Mouse (Mus musculus): Measurements from ENCODE around the gene Fbxl7.

Gene Fbxl7

GRCm38 (mm10) chr15:26701949-26702675 is 193.3 kb downstream of the Fbxl7 start:
- DNase-seq (ENCODE audit: low read depth, low spot score): no peak

- DNase-seq (ENCODE audit: low read depth, low spot score): no peak
Measured at GRCm38 (mm10) chr15:26693075-26693474, 202.3 kb downstream of the Fbxl7 start.

- no peak for DNase-seq (ENCODE audit: low read depth, low spot score)
Measured at GRCm38 (mm10) chr15:26688472-26689104, 206.8 kb downstream of the Fbxl7 start.

GRCm38 (mm10) chr15:26687729-26688128 is 207.7 kb downstream of the Fbxl7 start:
- no peak for DNase-seq (ENCODE audit: low read depth, low spot score)

GRCm38 (mm10) chr15:26682279-26682678 is 213.1 kb downstream of the Fbxl7 start:
- no peak for DNase-seq (ENCODE audit: low read depth, low spot score)

GRCm38 (mm10) chr15:26673239-26673859 is 222.0 kb downstream of the Fbxl7 start:
- no peak for DNase-seq (ENCODE audit: low read depth, low spot score)

- no peak for DNase-seq (ENCODE audit: low read depth, low spot score)
Measured at GRCm38 (mm10) chr15:26654988-26655387, 240.4 kb downstream of the Fbxl7 start.

GRCm38 (mm10) chr15:26642563-26642962 is 252.8 kb downstream of the Fbxl7 start:
- no peak for DNase-seq (ENCODE audit: low read depth, low spot score)

GRCm38 (mm10) chr15:26639726-26640125 is 255.7 kb downstream of the Fbxl7 start:
- no peak for DNase-seq (ENCODE audit: low read depth, low spot score)

- DNase-seq (ENCODE audit: low read depth, low spot score): no peak
Measured at GRCm38 (mm10) chr15:26635591-26635990, 259.8 kb downstream of the Fbxl7 start.

- no peak for DNase-seq (ENCODE audit: low read depth, low spot score)
Measured at GRCm38 (mm10) chr15:26628181-26628580, 267.2 kb downstream of the Fbxl7 start.

- no peak for DNase-seq (ENCODE audit: low read depth, low spot score)
Measured at GRCm38 (mm10) chr15:26623242-26623641, 272.1 kb downstream of the Fbxl7 start.

- peak; percentile 50 for DNase-seq (ENCODE audit: low read depth, low spot score)
Measured at GRCm38 (mm10) chr15:26620279-26620678, 275.1 kb downstream of the Fbxl7 start.

- DNase-seq (ENCODE audit: low read depth, low spot score): no peak
Measured at GRCm38 (mm10) chr15:26619221-26619620, 276.2 kb downstream of the Fbxl7 start.

GRCm38 (mm10) chr15:26596239-26596638 is 299.1 kb downstream of the Fbxl7 start:
- DNase-seq (ENCODE audit: low read depth, low spot score): no peak

GRCm38 (mm10) chr15:26579947-26580709 is 315.3 kb downstream of the Fbxl7 start:
- DNase-seq (ENCODE audit: low read depth, low spot score): peak; percentile 24

- no peak for DNase-seq (ENCODE audit: low read depth, low spot score)
Measured at GRCm38 (mm10) chr15:26578500-26578899, 316.9 kb downstream of the Fbxl7 start.

GRCm38 (mm10) chr15:26566076-26566475 is 329.3 kb downstream of the Fbxl7 start:
- DNase-seq (ENCODE audit: low read depth, low spot score): no peak

- no peak for DNase-seq (ENCODE audit: low read depth, low spot score)
Measured at GRCm38 (mm10) chr15:26553620-26554019, 341.8 kb downstream of the Fbxl7 start.

- peak; percentile 20 for DNase-seq (ENCODE audit: low read depth, low spot score)
Measured at GRCm38 (mm10) chr15:26533997-26534700, 361.2 kb downstream of the Fbxl7 start.

- DNase-seq (ENCODE audit: low read depth, low spot score): no peak
Measured at GRCm38 (mm10) chr15:26519220-26519631, 376.2 kb downstream of the Fbxl7 start.
